Mouse (Mus musculus) C2C12 (cell line): ENCODE results near the gene Acy3.

Experiments used
- CTCF ChIP-seq: IDR thresholded peaks from one replicate; pipeline ENCODE4 v1.5.1; 2011; ENCODE audit not compliant: control insufficient read depth, insufficient read depth, insufficient read length
- MYOD1 ChIP-seq: IDR thresholded peaks from one replicate; pipeline ENCODE4 v1.6.1; 2011; ENCODE audit warnings: low read depth; ENCODE audit not compliant: control insufficient read depth, insufficient read length
- USF1 ChIP-seq: IDR thresholded peaks from one replicate; pipeline ENCODE4 v1.6.1; 2011; ENCODE audit warnings: low read depth, mild to moderate bottlenecking, control low read depth, moderate library complexity

DNA sequence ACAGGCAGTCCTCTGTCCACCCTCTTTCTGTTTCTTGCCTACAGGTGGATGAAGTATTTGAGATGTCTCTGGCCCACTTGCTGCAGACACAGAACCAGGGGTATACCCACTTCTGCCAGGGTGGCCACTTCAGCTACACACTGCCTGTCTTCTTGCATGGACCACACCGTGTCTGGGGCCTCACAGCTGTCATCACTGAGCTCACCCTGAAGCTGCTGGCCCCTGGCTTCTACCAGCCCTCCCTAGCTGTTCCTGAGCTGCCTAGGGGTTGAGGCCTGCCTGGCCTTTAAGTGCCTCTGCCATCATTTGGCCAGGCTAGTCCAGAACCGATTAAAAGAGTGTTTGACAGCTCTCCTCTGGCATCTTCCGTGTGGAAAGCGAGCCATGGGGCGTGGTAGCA lies 15.4 kb downstream of the Acy3 start:
- TF ChIP-seq CTCF (no peak), USF1 (no peak), MYOD1 (no peak)
